Mouse (Mus musculus): ENCODE measurements around the gene Hoxb3. TPM values are rescaled to one million over a fixed set of nuclear protein-coding genes. Genes with fewer than 3 reads are reported as not detected.

Gene Hoxb3
- polyA plus RNA-seq (2012; rRNA removed; ENCODE audit: low replicate concordance): 5.9 and 14.8 TPM in 2 replicates

DNA sequence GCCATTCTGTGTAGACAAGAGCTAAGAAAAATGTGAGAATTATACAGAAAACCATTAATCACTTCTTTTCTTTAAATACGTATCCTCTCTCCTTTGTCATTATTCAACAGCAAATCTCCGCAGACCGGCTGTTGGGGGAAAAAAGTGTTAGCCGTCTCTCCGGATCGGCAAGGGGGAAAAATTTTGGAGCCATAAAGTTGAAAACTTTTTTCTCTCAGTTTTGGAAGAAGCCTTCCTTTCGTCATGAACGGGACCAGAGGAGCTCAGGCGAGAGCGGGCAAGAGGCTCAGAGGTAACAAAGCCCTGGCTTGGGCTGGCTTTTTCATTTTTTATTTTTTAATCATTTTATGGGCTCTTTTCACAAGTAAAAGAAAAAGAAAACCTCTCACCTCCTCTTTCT, at the start of gene Hoxb3:
TSS of gene Hoxb3 (plus strand) at position 173 of the 400 bp plus-strand sequence.

DNA sequence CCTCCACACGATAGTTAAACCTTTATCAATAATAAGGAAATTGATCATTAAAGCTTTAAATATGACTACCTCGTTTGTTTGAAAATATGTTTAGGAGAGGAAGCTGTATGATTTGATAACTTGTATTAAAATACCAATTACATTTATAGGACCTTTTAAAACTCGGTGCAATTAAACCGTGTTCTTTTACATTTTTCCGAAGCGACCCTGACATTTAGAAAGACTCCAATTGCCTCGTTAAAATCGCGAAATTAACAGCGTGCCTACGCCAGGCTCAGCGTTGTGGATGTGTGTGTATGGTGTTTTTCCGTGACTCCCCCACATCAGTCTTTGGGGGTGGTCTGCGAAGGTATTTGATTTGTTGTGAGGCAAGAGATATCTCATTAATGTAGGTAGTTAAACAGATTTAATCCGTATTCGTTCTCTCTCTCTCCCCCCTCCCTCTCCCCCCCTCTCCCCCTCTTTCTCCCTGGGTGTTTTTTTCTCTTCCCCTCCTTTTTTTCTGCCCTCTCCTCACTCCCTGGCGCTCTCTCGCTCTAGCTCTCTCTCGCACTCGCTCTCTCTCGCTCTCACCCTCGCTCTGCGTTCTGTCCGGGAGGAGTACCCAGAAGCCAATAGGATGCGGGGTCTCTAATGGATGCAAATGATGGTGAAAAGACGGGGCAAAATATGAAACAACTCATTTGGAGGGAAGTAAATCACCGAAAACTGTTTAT, 41.1 kb upstream of the Hoxb3 start, which contains the start of gene Hoxb8:
TSS of gene Hoxb8 (plus strand) at position 51 of the 716 bp plus-strand sequence.

DNA sequence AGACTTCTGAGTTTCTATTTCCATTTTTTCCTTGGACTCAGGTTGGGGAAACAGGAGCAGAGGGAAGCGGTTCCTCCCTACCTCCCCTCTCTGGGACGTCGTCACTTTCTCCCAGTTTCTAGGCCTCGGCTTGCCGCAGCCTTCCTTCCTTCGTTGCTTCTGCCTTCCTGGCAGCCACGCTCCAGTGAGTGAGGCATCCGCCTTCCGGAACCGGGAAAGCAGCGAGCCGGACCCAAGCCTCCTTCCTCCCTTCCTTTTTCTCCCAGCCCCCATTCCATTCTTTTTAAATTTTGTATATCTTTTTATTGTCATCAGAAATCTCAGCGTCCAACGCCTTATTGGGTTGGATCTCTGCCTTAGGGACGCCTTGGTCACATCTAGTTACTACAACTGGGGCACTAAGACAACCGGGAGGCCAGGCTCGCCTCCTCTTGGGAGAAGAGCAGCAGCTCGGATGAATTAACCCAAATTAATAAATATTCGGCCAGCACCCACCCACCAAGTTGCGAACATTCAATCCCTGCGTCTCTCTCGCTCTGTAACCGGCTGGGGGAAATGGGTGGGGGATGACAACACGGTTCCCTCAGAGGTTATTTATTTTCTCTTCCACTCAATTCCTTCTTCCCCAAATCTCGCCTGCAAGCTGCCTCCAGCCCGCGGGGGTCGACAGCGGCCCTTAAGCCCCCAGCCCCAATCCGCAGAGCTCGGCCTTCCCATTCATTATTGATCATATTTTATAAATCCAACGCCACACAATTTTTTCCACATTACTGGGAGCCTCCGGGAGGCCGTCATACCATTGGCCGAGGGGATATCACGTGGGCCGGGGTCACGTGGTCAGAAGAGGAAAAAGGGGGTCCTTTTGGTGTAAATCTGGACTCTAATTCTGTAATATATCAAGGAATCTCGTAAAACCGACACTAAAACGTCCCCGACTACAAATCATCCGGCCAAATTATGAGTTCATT, 37.1 kb upstream of the Hoxb3 start, which contains the start of gene Hoxb7:
TSS of gene Hoxb7 (plus strand) at position 853 of the 968 bp plus-strand sequence.

DNA sequence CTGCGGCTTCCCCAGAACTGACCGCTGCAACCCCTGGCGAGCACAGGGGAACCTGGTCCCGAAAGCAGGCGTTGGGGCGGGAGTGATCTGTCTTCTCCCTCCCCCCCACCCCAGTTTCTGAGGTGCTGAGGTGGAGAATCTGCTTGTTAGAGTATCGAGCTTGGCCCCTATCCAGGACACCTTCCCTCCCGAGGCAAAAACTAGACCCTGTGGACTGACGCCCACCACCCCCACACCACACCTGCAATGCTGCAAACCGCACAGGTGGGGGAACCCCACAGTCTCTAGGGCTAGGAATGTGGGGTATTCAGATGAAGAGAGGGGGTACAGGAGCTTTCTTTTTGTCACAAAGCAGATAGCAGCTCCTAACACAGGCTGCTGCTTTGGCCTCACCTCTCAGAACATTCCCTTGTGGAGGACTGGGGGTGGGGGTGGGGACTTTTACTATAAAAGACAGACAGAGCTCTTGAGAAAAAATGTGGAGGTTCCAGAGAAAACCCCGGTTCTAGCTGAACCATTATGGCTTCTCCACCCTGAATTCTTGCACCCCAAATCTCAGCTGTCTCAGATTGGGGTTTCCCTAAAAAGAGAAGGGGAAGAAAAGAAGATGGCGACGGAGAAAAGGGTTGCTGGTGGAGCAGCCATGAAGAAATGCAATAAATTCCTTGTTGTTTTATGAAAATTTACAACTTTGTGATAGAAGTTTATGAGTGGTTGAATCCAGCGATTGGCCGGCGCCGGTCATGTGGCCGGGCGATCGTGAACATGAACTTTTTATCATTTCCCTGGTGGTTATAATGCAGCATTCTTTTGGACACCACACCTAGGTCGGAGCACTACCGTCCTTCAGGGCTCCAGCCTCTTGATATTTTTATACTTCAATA, 31.2 kb upstream of the Hoxb3 start, which contains the start of gene Hoxb6:
TSS of gene Hoxb6 (plus strand) at position 796 of the 884 bp plus-strand sequence.

DNA sequence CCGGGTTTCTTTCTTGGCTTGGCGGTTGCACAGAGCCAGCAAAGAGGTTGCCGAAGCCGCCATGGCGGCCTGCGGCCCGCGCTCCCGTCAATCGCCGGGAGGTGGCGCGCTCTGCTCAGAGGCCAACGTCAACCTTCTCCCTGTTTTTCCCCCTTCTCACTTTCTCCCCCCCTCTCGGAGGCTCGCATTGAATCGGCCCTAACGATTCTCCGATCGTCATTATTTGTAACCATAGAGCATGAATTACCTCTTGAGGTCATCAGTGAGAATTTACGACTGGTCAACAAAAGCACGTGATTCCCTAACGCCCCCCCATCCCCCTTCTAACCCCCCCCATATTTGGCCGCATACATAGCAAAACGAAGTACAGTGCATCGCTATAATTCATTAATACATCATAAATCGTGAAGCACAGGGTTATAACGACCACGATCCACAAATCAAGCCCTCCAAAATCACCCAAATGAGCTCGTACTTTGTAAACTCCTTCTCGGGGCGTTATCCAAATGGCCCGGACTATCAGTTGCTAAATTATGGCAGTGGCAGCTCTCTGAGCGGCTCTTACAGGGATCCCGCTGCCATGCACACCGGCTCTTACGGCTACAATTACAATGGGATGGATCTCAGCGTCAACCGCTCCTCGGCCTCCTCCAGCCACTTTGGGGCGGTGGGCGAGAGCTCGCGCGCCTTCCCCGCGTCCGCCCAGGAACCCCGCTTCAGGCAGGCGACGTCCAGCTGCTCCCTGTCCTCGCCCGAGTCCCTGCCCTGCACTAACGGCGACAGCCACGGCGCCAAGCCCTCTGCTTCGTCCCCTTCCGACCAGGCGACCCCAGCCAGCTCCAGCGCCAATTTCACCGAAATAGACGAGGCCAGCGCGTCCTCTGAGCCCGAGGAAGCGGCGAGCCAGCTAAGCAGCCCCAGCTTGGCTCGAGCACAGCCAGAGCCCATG, 19.7 kb upstream of the Hoxb3 start, which contains the start of gene Hoxb5:
TSS of gene Hoxb5 (plus strand) at position 186 of the 949 bp plus-strand sequence.

DNA sequence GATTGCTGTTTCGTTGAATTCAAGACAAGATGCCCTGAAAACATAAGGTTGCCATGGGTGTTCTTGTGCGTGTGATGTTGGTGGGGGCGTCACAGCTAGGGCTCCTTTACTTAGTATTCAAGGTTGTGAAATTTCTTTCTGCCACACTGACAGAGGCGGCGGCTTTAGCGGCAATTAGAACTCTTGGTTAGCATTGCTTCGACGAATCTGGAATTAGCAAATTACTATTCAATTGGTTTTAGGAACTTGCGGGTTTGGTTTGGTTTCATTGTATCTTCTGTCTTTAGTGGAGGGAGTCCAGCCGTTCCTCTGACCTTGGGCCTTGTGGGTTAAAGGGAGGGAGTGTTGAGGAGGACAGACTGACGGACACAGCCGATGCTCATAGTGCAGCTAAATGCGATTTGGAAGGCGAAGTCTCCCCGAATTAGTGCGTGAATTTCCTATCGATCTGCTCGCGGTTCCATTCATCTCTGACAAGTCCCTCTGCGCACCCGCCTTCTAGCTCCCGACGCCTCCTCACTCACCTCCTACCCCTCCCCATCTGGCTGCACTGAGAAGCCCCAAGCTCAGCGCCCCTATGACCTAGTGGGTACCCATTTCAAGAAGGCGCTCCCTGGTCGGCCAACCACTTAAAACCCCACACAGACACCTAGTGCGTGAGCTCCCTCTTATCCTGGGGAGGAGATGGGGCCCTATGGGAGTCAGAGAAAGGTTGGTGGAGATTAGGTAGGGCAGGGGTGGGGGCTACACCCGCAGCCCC, 5.3 kb upstream of the Hoxb3 start, which contains the start of gene Hoxb4:
TSS of gene Hoxb4 (plus strand) at position 660 of the 760 bp plus-strand sequence.

DNA sequence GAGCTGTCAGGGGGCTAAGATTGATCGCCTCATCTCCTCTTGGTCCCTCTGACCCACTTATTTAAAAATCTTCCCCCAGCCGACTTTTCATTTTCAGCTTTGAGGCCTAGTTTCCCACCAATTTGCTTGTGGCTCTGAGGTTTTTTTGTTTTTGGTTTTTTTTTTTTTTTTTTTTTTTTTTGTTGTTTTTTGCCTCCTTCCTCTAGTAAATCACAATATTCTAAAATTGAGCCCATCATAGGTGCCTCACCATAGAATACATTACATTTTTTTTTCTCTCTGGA, 27.2 kb downstream of the Hoxb3 start, which contains the start of gene Hoxb2:
TSS of gene Hoxb2 (plus strand) at position 185 of the 284 bp plus-strand sequence.

DNA sequence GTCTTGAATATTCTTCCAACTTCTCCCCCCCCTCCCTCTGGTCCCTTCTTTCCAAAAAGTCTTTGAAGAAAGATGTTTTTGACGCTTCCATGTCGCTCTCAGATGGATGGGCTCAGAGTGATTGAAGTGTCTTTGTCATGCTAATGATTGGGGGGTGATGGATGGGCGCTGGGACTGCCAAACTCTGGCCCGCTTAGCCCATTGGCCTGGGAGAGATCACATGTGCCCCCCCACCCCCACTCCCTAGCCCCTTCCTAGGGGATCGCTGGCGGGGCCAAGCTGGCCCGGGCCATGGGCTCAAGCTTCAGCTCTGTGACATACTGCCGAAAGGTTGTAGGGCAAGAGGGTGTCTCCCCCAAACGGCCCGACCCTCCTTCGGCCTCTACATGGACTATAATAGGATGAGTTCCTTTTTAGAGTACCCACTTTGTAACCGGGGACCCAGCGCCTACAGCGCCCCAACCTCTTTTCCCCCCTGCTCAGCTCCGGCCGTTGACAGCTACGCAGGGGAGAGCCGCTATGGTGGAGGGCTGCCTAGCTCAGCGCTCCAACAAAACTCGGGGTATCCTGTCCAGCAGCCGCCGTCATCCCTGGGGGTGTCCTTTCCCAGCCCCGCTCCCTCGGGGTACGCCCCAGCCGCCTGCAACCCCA, 42.4 kb downstream of the Hoxb3 start, which contains the start of gene Hoxb1:
TSS of gene Hoxb1 (plus strand) at position 312 of the 651 bp plus-strand sequence.

Other genes with a start within 250 kb of the Hoxb3 start
- 207 and 461 TPM in 2 replicates for gene Atp5g1, start 247.7 kb upstream of the Hoxb3 start, polyA plus RNA-seq (2012; rRNA removed; ENCODE audit: low replicate concordance)
- not detected in 2 replicates for gene Calcoco2, start 211.4 kb upstream of the Hoxb3 start, polyA plus RNA-seq (2012; rRNA removed; ENCODE audit: low replicate concordance)
- gene Ttll6, start 189.5 kb upstream of the Hoxb3 start, polyA plus RNA-seq (2012; rRNA removed; ENCODE audit: low replicate concordance): 0.05 TPM in 1 of 2 replicates, not detected in the other
- gene Hoxb13, start 129.0 kb upstream of the Hoxb3 start, polyA plus RNA-seq (2012; rRNA removed; ENCODE audit: low replicate concordance): not detected in 2 replicates
- gene Hoxb9, start 51.9 kb upstream of the Hoxb3 start, polyA plus RNA-seq (2012; rRNA removed; ENCODE audit: low replicate concordance): 1.8 and 3.8 TPM in 2 replicates
- 4.3 and 44.7 TPM in 2 replicates for gene Hoxb8, start 41.4 kb upstream of the Hoxb3 start, polyA plus RNA-seq (2012; rRNA removed; ENCODE audit: low replicate concordance)
- gene Hoxb7, start 36.7 kb upstream of the Hoxb3 start, polyA plus RNA-seq (2012; rRNA removed; ENCODE audit: low replicate concordance): 4.0 and 10.7 TPM in 2 replicates
- 13.7 and 36.9 TPM in 2 replicates for gene Hoxb6, start 30.9 kb upstream of the Hoxb3 start, polyA plus RNA-seq (2012; rRNA removed; ENCODE audit: low replicate concordance)
- 7.1 and 7.2 TPM in 2 replicates for gene Hoxb5, start 20.0 kb upstream of the Hoxb3 start, polyA plus RNA-seq (2012; rRNA removed; ENCODE audit: low replicate concordance)
- 6.3 and 7.8 TPM in 2 replicates for gene Hoxb4, start 5.1 kb upstream of the Hoxb3 start, polyA plus RNA-seq (2012; rRNA removed; ENCODE audit: low replicate concordance)
- gene Hoxb2, start 27.2 kb downstream of the Hoxb3 start, polyA plus RNA-seq (2012; rRNA removed; ENCODE audit: low replicate concordance): 9.7 and 14.6 TPM in 2 replicates
- not detected in 2 replicates for gene Hoxb1, start 42.4 kb downstream of the Hoxb3 start, polyA plus RNA-seq (2012; rRNA removed; ENCODE audit: low replicate concordance)
- 0.70 and 2.4 TPM in 2 replicates for gene Skap1, start 141.3 kb downstream of the Hoxb3 start, polyA plus RNA-seq (2012; rRNA removed; ENCODE audit: low replicate concordance)